ENCODE assay signal across 14 mouse cellular contexts in genomic region chr5:143376156-143376555, GRCm38 (mm10). TPM values are rescaled to one million over a fixed set of nuclear protein-coding genes. Genes with fewer than 3 reads are reported as not detected.
DNase-seq lines count a peak whose midpoint lies in the region; ATAC-seq and TF ChIP-seq lines count a peak whose summit lies in the region.
"Had no signal": no experiment of that assay in that cellular context is flagged by ENCODE, and none has a peak within 500 bp of the region (broad histone marks: within the 10 kb centered on the region; RNA-seq: fewer than 3 reads in every experiment).

No protein-coding gene starts in this region.

- no peak overlapping the region for H3K9ac ChIP-seq in heart, postnatal 0 days (replicated peaks; ENCODE audit: low read depth, low read length)
- no peak overlapping the region for H3K9ac ChIP-seq in lung, postnatal 0 days (replicated peaks; ENCODE audit: low read depth)
- H3K9ac ChIP-seq in stomach, embryonic 15.5 days: no peak overlapping the region

- H3K4me1 ChIP-seq in heart, postnatal 0 days (ENCODE audit: control insufficient read depth, insufficient read depth): no peaks in the 10 kb centered on the region
- H3K4me1 ChIP-seq in lung, postnatal 0 days (ENCODE audit: insufficient read depth, low read depth, low read length): no peaks in the 10 kb centered on the region
- no peaks in the 10 kb centered on the region for H3K4me1 ChIP-seq in lung, adult 2 months (ENCODE audit: control insufficient read depth, insufficient read depth, low read length)
- no peaks in the 10 kb centered on the region for H3K4me1 ChIP-seq in stomach, embryonic 15.5 days

- DNase-seq in heart, postnatal 0 days (ENCODE audit: low spot score): no peak
- DNase-seq in heart, postnatal 4 days: no peak
- DNase-seq in lung, postnatal 0 days (ENCODE audit: low spot score): no peak
- DNase-seq in lung, adult 2 months: no peak
- DNase-seq in MEL-GATA-1-ER (ENCODE audit: extremely low read depth, low read depth): peak; percentile 14
- no peak for DNase-seq in gastrocnemius, postnatal 10 days
- DNase-seq in adrenal gland, postnatal 25 days: no peak
- DNase-seq: cerebellum, adult 9-10 months; heart, adult 11 months; heart, postnatal 14 days; thymus, adult 18-20 months had no signal

- H3K27me3 ChIP-seq in heart, postnatal 0 days (ENCODE audit: control insufficient read depth, insufficient read depth, low read length): peaks cover 45% of the 10 kb centered on the region
- peaks cover 15% of the 10 kb centered on the region for H3K27me3 ChIP-seq in lung, postnatal 0 days (replicated peaks; ENCODE audit: insufficient read depth, low read length)
- H3K27me3 ChIP-seq in stomach, embryonic 15.5 days (replicated peaks): peaks cover 39% of the 10 kb centered on the region

- WGBS in heart, postnatal 0 days: 86% methylated on average over 4 of the region's 4 CpGs
- 82% methylated on average over 4 of the region's 4 CpGs for WGBS in lung, postnatal 0 days
- WGBS in lung, adult 2 months: 79% methylated on average over 4 of the region's 4 CpGs
- 82% methylated on average over 4 of the region's 4 CpGs for WGBS in stomach, embryonic 15.5 days

- H3K4me3 ChIP-seq in heart, postnatal 0 days (ENCODE audit: low read depth, low read length): no peak overlapping the region
- H3K4me3 ChIP-seq in lung, postnatal 0 days (ENCODE audit: low read depth, low read length): no peak overlapping the region
- H3K4me3 ChIP-seq in lung, adult 2 months (replicated peaks; ENCODE audit: extremely low read depth, low read depth, low read length): no peak overlapping the region
- H3K4me3 ChIP-seq in stomach, embryonic 15.5 days (replicated peaks): no peak overlapping the region

- H3K36me3 ChIP-seq in heart, postnatal 0 days (replicated peaks; ENCODE audit: control insufficient read depth, insufficient read depth, low read length): no peaks in the 10 kb centered on the region
- H3K36me3 ChIP-seq in lung, postnatal 0 days (ENCODE audit: insufficient read depth, low read length): no peaks in the 10 kb centered on the region
- no peaks in the 10 kb centered on the region for H3K36me3 ChIP-seq in stomach, embryonic 15.5 days

- no peak overlapping the region for H3K4me2 ChIP-seq in heart, postnatal 0 days (ENCODE audit: low read depth, low read length)
- H3K4me2 ChIP-seq in lung, postnatal 0 days (replicated peaks; ENCODE audit: low read depth, low read length): no peak overlapping the region
- H3K4me2 ChIP-seq in stomach, embryonic 15.5 days: no peak overlapping the region

- no peak for TF ChIP-seq POLR2A in lung, adult 2 months (IDR thresholded peaks at IDR 0.05; ENCODE audit: borderline replicate concordance, extremely low read depth, low read depth, low read length)

- TF ChIP-seq CTCF in heart, postnatal 0 days (IDR thresholded peaks at IDR 0.05; ENCODE audit: low read depth): 0 out of 2 replicates have a peak, but pooled peaks have one; percentile 6
- peak; percentile 32 for TF ChIP-seq CTCF in lung, postnatal 0 days (IDR thresholded peaks at IDR 0.05)
- TF ChIP-seq CTCF in lung, adult 2 months (IDR thresholded peaks at IDR 0.05; ENCODE audit: insufficient read depth, low read length): no peak

- TF ChIP-seq EP300 in heart, postnatal 0 days (IDR thresholded peaks at IDR 0.05; ENCODE audit: low read depth): no peak
- no peak for TF ChIP-seq EP300 in lung, postnatal 0 days (IDR thresholded peaks at IDR 0.05)

- no peaks in the 10 kb centered on the region for H3K9me3 ChIP-seq in heart, postnatal 0 days (replicated peaks; ENCODE audit: control insufficient read depth, low read length)
- H3K9me3 ChIP-seq in lung, postnatal 0 days (ENCODE audit: low read length): no peaks in the 10 kb centered on the region
- no peaks in the 10 kb centered on the region for H3K9me3 ChIP-seq in stomach, embryonic 15.5 days

- ATAC-seq in heart, postnatal 0 days (ENCODE audit: insufficient read depth, low read depth): no peak
- ATAC-seq in lung, postnatal 0 days: no peak
- no peak for ATAC-seq in stomach, embryonic 15.5 days (ENCODE audit: insufficient read depth, low FRiP score, low read depth)
- ATAC-seq: inflammation-experienced regulatory T-cells, adult 6 months had no signal

- no peak overlapping the region for H3K27ac ChIP-seq in heart, postnatal 0 days (ENCODE audit: low read depth)
- no peak overlapping the region for H3K27ac ChIP-seq in lung, postnatal 0 days (ENCODE audit: low read length)
- 0 out of 2 replicates have a peak overlapping the region, but pooled peaks have one; percentile 22 for H3K27ac ChIP-seq in stomach, embryonic 15.5 days

RNA-seq across cellular contexts. Expression of gene Grid2ip, which starts 19.0 kb away (rescaled TPM):
- total RNA-seq in heart, postnatal 0 days (2014; rRNA removed; ENCODE audit: low replicate concordance): not detected in 2 replicates
- polyA plus RNA-seq in heart, postnatal 0 days (2015; fragmentation: Nextera tagmentation; extraction: Ambion mirVana): not detected in 2 replicates
- total RNA-seq in heart, postnatal 4 days (2021): under 1 TPM in 1 of 2 experiments, not detected in 1; 0.07 TPM
- polyA plus RNA-seq in lung, postnatal 0 days (2015; fragmentation: Nextera tagmentation; extraction: Ambion mirVana): not detected in 2 replicates
- polyA plus RNA-seq in lung, adult 2 months (2012; rRNA removed): 0.02 and 0.09 TPM in 2 replicates
- 1.1 and 2.0 TPM in 2 replicates for polyA plus RNA-seq in stomach, embryonic 15.5 days (2015; fragmentation: Nextera tagmentation; extraction: Ambion mirVana)
- total RNA-seq in gastrocnemius, postnatal 10 days (2021): under 1 TPM; 0.05 to 0.11 TPM
- total RNA-seq in adrenal gland, postnatal 25 days (2021): 0.73 and 0.95 TPM in 2 replicates
- polyA plus RNA-seq: inflammation-experienced regulatory T-cells, adult 6 months; liver, embryonic 16.5 days had no signal

RNA-seq across cellular contexts. Expression of gene Kdelr2, which starts 27.5 kb away (rescaled TPM):
- 126 and 128 TPM in 2 replicates for total RNA-seq in heart, postnatal 0 days (2014; rRNA removed; ENCODE audit: low replicate concordance)
- 154 and 170 TPM in 2 replicates for polyA plus RNA-seq in heart, postnatal 0 days (2015; fragmentation: Nextera tagmentation; extraction: Ambion mirVana)
- 100 to 1,000 TPM; 118 to 122 TPM for total RNA-seq in heart, postnatal 4 days (2021)
- 233 and 242 TPM in 2 replicates for polyA plus RNA-seq in lung, postnatal 0 days (2015; fragmentation: Nextera tagmentation; extraction: Ambion mirVana)
- 131 TPM in 2 replicates for polyA plus RNA-seq in lung, adult 2 months (2012; rRNA removed)
- 357 and 384 TPM in 2 replicates for polyA plus RNA-seq in stomach, embryonic 15.5 days (2015; fragmentation: Nextera tagmentation; extraction: Ambion mirVana)
- total RNA-seq in gastrocnemius, postnatal 10 days (2021): 100 to 1,000 TPM in 1 of 2 experiments, 10 to 100 TPM in 1; 89.0 to 110 TPM
- 91.4 and 91.9 TPM in 2 replicates for total RNA-seq in adrenal gland, postnatal 25 days (2021)

RNA-seq across cellular contexts. Expression of gene Zdhhc4, which starts 47.1 kb away (rescaled TPM):
- 56.0 and 104 TPM in 2 replicates for total RNA-seq in heart, postnatal 0 days (2014; rRNA removed; ENCODE audit: low replicate concordance)
- polyA plus RNA-seq in heart, postnatal 0 days (2015; fragmentation: Nextera tagmentation; extraction: Ambion mirVana): 58.5 and 63.3 TPM in 2 replicates
- 10 to 100 TPM; 35.6 to 37.3 TPM for total RNA-seq in heart, postnatal 4 days (2021)
- polyA plus RNA-seq in lung, postnatal 0 days (2015; fragmentation: Nextera tagmentation; extraction: Ambion mirVana): 72.1 and 87.5 TPM in 2 replicates
- 76.0 and 98.1 TPM in 2 replicates for polyA plus RNA-seq in lung, adult 2 months (2012; rRNA removed)
- 66.5 and 70.2 TPM in 2 replicates for polyA plus RNA-seq in stomach, embryonic 15.5 days (2015; fragmentation: Nextera tagmentation; extraction: Ambion mirVana)
- 10 to 100 TPM; 35.0 to 37.5 TPM for total RNA-seq in gastrocnemius, postnatal 10 days (2021)
- total RNA-seq in adrenal gland, postnatal 25 days (2021): 58.7 and 66.5 TPM in 2 replicates
